Mouse (Mus musculus) spleen, postnatal 4 days (tissue): ENCODE measurements around the gene Hist2h3c2.

Source experiments
- DNase-seq, 2 experiments: peaks; one replicate each; pipeline ENCODE4 v3.0.0; 2022; ENCODE audit warnings: low spot score in 2 of 2

Gene Hist2h3c2

DNA sequence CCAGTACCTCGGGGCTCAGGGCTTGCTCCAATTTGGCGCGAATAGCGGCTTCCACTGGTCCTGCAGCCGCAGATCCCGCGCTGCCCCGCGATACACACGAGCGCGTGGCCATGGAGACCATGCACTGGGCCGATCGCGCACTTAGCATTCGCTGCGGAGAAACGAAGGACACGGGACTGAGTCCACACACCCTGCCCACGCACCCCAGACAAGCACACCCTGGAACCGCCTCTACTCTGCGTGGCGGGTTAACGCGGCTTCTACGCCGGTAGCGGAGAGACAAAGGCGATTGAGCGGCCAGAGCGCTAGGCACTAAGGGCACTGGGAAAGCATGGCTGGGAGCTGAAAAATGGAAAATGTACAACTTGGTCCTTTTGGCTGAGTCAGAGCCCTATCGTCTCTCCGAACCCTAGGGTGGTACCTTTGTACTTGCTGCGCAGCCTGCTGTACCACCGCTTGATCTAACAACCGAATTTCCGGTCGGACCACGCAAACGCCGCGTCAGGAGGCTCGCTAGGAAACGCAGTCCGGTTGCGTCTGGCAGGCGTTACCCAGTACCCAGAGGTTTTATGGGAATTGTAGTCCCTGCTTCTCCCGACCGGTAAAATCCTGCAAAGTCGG, 41.7 kb downstream of the Hist2h3c2 start:
- peak; percentile 82 to 88 for DNase-seq

GRCm38 (mm10) chr3:96196437-96197128, 42.3 kb downstream of the Hist2h3c2 start:
- DNase-seq = no peak

DNA sequence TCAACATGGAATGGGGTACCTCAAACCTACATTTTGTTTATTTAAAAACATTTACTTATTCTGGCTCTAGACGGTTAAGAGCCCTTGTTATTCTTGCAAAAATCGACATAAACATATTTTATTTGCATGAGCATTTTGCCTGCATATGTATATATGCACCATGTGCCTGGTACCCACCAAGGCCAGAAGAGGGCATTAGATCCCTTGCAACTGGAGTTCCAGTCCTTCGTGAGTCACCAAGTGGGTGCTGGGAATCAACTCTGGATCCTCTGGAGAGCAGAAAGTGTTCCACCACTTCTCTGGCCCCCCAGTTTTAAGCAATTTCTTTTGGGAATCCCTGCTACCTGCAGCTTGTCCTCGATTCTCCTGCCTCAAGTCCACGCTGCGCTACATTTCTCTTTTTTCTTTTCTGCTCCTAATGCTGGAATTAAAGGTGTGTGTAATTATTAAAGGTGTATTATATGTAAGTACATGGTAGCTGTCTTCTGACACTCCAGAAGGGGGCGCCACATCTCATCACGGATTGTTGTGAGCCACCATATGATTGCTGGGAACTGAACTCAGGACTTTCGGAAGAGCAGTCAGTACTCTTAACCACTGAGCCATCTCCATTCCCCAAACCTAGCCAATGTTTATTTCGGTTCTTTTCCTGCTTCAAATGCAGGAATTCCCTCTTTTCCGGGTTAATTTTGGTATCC, 43.2 kb downstream of the Hist2h3c2 start:
- DNase-seq = no peak

DNA sequence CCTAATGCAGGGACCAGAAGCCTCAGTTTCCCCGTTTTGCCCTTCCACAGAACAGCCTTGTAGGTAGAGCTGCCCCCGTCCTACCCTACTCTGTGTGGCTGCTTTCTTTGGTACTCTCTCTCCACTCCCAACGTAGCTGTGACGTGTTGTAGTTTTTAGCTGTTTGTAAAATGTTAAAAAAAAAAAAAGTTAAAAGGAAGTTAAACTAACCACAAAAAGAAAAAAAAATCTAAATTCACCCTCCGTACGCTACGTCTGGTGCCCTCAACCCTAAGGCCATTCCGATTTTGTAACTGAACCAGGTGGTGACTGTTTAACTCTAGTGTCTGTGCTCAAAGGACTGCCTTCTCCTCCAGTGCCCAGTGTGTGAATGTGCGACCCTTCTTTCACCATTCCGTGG, 44.0 kb downstream of the Hist2h3c2 start:
- no peak for DNase-seq

GRCm38 (mm10) chr3:96192977-96193376, 46.0 kb downstream of the Hist2h3c2 start:
- DNase-seq = peak in 1 of 2 experiments; percentile 57
